Mouse (Mus musculus) CH12.LX (cell line): ENCODE results near the gene H2-DMa.
A peak's percentile ranks its signal among the peaks of the same experiment; 100 is the strongest.

Experiments used
- CTCF ChIP-seq, 2 experiments: IDR thresholded peaks in 1 of 2; conservative IDR thresholded peaks in 1 of 2; 2 replicates each; pipeline ENCODE4 v1.5.1; 2011 to 2012; ENCODE audit warnings: low read depth in 2 of 2, low read length in 2 of 2, improper control_type of control experiment in 1 of 2, inconsistent platforms in 1 of 2, mild to moderate bottlenecking in 1 of 2, moderate library complexity in 1 of 2
- EP300 ChIP-seq: IDR thresholded peaks from 2 replicates; pipeline ENCODE4 v1.6.1; 2011; ENCODE audit warnings: low read length, improper control_type of control experiment
- GABPA ChIP-seq: IDR thresholded peaks from 2 replicates; pipeline ENCODE4 v1.6.1; 2012; ENCODE audit warnings: low read depth, low read length, improper control_type of control experiment, inconsistent platforms; ENCODE audit not compliant: insufficient replicate concordance
- HCFC1 ChIP-seq: IDR thresholded peaks from 2 replicates; pipeline ENCODE4 v1.6.1; 2012; ENCODE audit warnings: low read depth, mild to moderate bottlenecking, inconsistent platforms, low read length, improper control_type of control experiment
- JUND ChIP-seq: conservative IDR thresholded peaks from 2 replicates; pipeline ENCODE4 v1.6.1; 2011; ENCODE audit warnings: low read depth, low read length, improper control_type of control experiment
- KAT2A ChIP-seq: IDR thresholded peaks from 2 replicates; pipeline ENCODE4 v1.6.1; 2012; ENCODE audit warnings: low read length, improper control_type of control experiment, inconsistent platforms; ENCODE audit not compliant: insufficient replicate concordance
- MAX ChIP-seq: IDR thresholded peaks from 2 replicates; pipeline ENCODE4 v1.6.1; 2011; ENCODE audit warnings: low read length, improper control_type of control experiment
- MEF2A ChIP-seq: IDR thresholded peaks from 2 replicates; pipeline ENCODE4 v1.6.1; 2014; ENCODE audit warnings: low read depth, mild to moderate bottlenecking, inconsistent platforms, low read length, improper control_type of control experiment, borderline replicate concordance
- POLR2A ChIP-seq: IDR thresholded peaks from 2 replicates; pipeline ENCODE4 v1.6.1; 2011; ENCODE audit warnings: low read depth, mild to moderate bottlenecking, improper control_type of control experiment, low read length
- RCOR1 ChIP-seq: conservative IDR thresholded peaks from 2 replicates; pipeline ENCODE4 v1.6.1; 2012; ENCODE audit warnings: low read depth, mild to moderate bottlenecking, inconsistent platforms, low read length, improper control_type of control experiment
- USF1 ChIP-seq: IDR thresholded peaks from 2 replicates; pipeline ENCODE4 v1.6.1; 2014; ENCODE audit warnings: low read depth, mild to moderate bottlenecking, inconsistent platforms, low read length, improper control_type of control experiment
- USF2 ChIP-seq: conservative IDR thresholded peaks from 2 replicates; pipeline ENCODE4 v1.6.1; 2011; ENCODE audit warnings: low read depth, low read length, improper control_type of control experiment

- TF ChIP-seq KAT2A: no peak
- peak; percentile 76 for TF ChIP-seq POLR2A
- TF ChIP-seq USF1: no peak
- no peak for TF ChIP-seq USF2
- no peak for TF ChIP-seq GABPA
- no peak for TF ChIP-seq JUND
- TF ChIP-seq CTCF (conservative IDR thresholded peaks at IDR 0.05 in 1 of 2, IDR thresholded peaks at IDR 0.05 in 1 of 2; ENCODE audit: low read depth in 2 of 2, low read length in 2 of 2): no peak
- TF ChIP-seq MEF2A: peak; percentile 81
- TF ChIP-seq RCOR1: no peak; the same call in 1 of the 2 replicates
- TF ChIP-seq MAX: peak; percentile 43; the same call in 1 of the 2 replicates
- TF ChIP-seq EP300: no peak
- peak; percentile 47; the same call in 1 of the 2 replicates for TF ChIP-seq HCFC1
Measured at GRCm38 (mm10) chr17:34120180-34120723, 911 bp downstream of the H2-DMa start.
